Mouse (Mus musculus) urinary bladder, postnatal 36 days (tissue): ENCODE measurements around the gene Cenpp.

Source experiments
- DNase-seq, 2 experiments: peaks; one replicate each; pipeline ENCODE4 v3.0.0; 2022; ENCODE audit warnings: low spot score in 2 of 2, mixed read lengths in 1 of 2

Gene Cenpp

DNA sequence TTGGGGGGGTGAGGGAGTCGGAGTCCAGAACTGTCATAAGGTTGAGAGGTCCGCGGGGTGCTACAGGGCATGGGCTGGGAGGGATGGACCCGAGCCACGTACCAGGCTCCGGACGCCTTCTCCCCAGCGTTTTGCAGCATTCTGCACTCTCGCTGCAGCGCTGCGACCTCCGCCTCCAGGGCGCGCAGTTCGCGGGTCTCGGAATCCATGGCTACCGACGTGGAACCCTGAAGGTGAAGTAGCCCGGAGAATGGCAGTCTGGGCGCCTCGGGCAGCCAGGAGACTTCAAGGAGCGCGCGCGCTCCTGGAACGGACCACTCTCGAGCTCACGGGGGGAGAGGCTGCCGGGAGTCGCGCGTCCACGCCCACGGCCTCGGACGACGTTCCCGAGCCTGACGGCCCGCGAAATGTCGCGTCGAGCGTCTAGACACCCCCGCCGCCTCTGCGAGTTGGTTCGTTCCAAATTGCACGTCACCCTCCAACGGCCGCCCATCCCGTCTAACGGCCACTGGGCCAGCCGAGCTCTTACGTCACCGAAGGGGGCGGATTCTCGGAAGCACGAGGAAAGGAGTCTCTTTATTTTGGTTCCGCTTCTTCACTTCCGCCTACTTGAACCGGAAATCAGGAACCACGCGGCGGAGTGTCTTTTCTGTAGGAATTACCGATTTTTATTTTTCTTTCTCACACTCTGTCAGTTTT, at the start of gene Cenpp, which contains the start of gene Nol8:
TSS of gene Cenpp (minus strand) at position 305 of the 699 bp plus-strand sequence.
TSS of gene Nol8 (plus strand) at position 598 of the 699 bp plus-strand sequence.
- peak; percentile 99 for DNase-seq

DNA sequence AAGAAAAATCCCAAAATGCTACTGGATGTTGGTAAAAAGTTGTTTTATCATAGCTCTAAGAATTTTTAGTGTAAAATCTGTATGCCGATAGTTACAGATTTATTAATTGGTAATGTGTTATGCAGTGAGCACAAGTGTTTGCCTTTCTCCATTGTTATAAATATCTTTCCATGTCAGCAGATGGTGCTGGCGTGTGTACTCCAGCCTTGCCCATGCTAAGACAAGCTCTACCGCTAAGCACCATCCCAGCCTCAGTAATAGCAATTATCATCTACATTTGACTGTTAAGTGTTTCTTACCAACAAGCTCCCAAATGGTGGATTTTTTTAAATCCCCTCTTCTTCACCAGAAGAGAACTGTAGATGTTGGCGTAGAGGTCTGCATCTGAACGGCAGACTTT, 38.5 kb upstream of the Cenpp start:
- no peak for DNase-seq

- DNase-seq = no peak
These were observed 31.7 kb upstream of the Cenpp start for GRCm38 (mm10) chr13:49684266-49684665.

- DNase-seq = no peak
These were observed 29.8 kb upstream of the Cenpp start for GRCm38 (mm10) chr13:49682233-49682846.

- peak; percentile 99 to 100 for DNase-seq
These were observed 29.0 kb upstream of the Cenpp start, which contains the start of gene Iars for GRCm38 (mm10) chr13:49681351-49682232. Gene Iars, plus strand, starts transcription at chr13:49682100.

DNA sequence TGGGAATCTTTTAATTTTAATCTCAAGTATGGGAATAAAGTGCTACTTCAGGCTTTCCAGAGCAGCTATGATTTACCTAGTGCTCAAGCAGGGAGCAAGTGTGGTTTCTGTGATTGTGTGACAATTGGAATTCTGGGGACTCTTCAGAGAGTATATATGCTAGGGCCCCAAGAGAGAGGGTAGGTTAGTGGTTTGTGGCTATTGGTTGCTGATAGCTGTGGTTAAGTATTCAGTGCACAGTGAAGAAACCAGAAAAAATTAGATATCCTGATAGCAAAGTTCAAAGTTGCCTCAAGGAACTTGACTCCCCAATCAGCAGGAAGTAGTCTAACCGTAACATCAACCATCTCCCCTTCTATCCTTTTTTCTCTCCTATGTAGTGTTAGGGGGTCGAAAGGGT, 25.2 kb upstream of the Cenpp start:
- DNase-seq = no peak

- no peak for DNase-seq
These were observed 576 bp upstream of the Cenpp start for GRCm38 (mm10) chr13:49653180-49653541.

GRCm38 (mm10) chr13:49651781-49652351, 719 bp downstream of the Cenpp start:
- no peak for DNase-seq

GRCm38 (mm10) chr13:49651136-49651535, 1.4 kb downstream of the Cenpp start:
- no peak for DNase-seq

DNA sequence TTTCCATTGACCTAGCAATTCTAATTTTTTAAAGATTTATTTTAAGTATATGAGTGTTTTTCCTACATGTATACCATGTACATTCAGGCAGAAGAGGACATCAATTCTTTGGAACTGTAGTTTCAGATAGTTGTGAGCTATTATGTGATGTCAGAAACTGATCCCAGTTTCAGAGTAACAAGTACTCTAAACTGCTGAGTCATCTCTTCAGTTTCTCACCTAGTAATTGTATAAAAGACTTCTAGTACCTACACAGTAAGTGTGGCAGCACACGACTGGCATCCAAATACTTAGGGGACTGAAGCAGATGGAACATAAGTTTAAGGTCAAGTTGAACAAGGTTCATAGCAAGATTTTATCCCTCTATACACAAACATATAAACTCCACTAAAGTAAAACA, 6.6 kb downstream of the Cenpp start:
- no peak for DNase-seq

GRCm38 (mm10) chr13:49644731-49645529, 7.7 kb downstream of the Cenpp start:
- no peak for DNase-seq

DNA sequence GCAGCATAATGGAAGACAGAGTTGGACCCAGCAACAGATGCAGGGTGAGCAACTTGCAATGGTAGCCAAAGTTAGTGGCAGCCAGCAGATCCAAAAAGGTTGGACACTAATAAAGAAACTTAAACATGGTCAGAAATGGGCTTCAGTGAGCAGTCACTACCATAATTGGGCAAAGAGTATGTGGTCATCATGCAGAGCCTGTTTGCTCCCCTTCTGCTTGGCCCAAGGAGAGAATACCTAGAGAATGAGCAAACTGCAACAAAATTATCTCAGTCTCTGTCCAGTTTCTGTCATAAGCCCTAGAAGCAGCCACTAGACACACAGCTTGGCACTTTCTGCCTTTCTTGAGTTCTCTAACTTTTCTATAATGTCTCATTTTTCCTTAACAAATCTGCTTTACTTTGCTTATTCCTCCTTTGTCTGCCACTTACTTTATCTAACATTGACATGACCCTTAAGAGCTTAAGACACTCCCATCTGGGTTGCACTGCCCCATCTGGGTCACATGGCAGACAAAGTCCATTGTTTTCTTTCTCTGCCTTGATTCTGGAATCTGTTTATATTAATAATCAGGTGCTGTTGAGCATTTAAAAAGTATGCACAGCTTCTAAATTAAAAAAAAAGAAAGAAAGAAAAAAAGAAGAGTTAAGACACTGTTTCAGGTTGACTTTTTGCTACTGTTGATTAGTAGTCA, 8.8 kb downstream of the Cenpp start:
- DNase-seq = no peak

DNA sequence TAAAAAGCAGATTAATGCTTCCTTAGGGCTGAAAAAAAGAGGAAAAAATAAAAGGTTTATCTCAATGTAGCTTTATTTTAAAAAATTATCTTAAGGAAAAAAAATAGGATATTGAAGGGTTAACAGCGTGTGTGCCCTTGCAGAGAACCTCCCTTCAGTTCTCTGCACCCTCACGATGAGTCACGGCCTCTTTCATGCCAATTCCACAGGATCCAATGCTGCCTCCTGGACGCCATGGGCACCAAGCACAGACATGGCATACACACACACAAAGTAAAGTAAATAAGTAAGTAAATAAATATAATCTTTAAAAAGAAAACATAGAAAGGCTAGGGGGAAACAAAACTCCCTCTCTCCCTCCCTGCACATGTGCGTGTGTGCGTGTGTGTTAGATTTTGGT, 9.9 kb downstream of the Cenpp start:
- no peak for DNase-seq

- no peak for DNase-seq
These were observed 12.6 kb downstream of the Cenpp start for GRCm38 (mm10) chr13:49639965-49640364.

DNA sequence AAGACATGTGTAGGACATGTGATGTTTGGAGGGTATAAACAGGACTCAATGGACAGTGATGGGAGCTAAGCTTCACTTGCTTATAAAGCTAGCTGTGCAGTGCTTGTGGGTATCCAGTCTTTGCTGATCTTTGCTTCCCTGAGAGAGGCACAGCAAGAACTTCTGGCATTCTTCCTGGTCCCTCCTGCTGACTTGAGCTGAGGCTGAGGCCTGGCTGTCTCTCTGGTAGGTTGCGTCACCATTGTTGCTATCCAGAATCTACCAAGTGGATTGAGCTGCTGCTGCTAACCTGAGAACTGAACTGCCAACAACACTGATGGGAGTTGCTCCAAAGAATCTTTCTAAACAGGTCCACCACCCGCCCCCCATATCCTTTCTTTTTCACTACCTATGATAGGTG, 23.5 kb downstream of the Cenpp start:
- DNase-seq = peak in 1 of 2 experiments; percentile 32

DNA sequence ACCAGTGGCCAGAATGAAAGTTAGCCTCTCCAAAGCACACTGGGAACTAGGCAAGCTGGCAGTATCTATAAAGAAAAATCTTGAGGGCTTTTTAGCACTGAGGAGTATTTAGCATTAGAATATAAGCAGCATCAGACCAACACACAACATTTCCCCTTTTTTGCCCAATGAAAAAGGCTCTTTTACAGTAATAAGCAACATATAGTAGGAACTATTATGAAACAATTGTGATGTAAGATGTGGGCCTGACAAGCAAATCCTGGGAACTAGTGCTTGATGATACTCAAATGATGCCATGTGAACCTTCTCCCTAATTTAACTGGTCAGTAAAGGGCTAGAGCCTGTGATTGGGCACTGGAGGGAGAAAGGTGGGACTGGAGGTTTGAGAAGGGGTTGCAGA, 24.4 kb downstream of the Cenpp start:
- DNase-seq = no peak

- DNase-seq = no peak
These were observed 29.4 kb downstream of the Cenpp start for GRCm38 (mm10) chr13:49623216-49623615.

GRCm38 (mm10) chr13:49618365-49618764, 34.2 kb downstream of the Cenpp start:
- DNase-seq = no peak

GRCm38 (mm10) chr13:49617021-49617420, 35.6 kb downstream of the Cenpp start:
- no peak for DNase-seq

DNA sequence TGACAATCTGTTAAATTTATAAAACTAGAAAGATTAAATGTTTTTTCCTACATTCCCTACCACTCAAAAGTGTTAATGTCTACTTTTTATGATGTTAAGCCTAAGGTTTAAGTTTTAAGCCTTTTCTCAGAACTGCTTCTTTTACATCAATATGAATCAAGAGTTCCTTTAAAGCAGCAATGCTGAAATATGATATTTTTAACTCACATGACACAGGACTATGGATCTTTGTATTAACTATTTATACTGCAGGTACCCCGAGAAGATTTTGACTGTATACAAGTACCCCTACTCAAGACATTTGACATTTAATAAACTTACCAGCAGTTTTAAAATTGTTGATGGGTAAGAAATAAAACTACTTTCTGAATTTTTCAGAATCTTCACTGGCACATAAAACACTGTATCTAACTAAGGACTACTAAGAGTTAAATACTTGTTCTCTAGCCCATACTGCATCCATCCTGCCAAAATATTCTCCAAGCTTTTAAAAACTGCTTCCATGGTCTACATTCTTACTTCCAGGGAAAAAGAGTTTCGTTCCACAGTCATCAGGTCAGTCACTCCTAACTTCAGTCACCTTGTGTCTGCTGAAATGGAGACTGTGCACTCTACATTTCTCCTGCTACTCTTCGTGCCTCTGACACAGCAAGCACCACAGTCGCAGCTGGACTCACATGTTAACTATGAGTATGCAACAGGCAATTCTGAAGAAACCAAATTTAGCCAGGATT, 43.8 kb downstream of the Cenpp start:
- DNase-seq = no peak
